Mouse (Mus musculus) gastrocnemius, adult 8-10 months (tissue): ENCODE measurements at regions not wholly inside any gene's neighbourhood (a gene's known extent, or its start where the extent isn't known, plus 50 kb on each side); places are given as distances from the start of the nearest gene placed in this dataset.
"Not testable (repeated sequence)": the region's sequence is repeated elsewhere in the genome, so short reads cannot be mapped to it uniquely, and the experiment has no call there.

Experiments used
- DNase-seq, 2 experiments: peaks; one replicate each; pipeline ENCODE4 v3.0.0; 2022; ENCODE audit warnings: low spot score in 2 of 2

DNA sequence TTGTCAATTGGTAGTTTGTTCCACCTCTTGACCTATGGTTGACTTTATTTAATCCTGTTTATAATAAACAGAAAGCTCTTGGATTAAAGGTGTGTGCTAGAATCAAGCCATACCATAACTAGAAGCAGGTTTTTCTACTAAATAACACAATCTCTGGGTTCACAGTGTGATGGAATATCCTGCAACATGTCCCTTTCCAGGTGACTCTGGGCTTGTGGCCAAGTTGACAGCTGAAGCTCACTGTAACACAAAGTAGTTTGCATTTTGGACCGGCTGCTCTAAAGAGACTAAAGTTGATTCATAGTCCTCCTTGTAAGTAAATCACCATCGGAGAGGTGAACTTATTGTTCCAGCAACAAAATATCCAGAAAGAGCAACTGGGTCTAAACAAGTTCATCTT, 149.3 kb upstream of the Kctd3 start:
- no peak for DNase-seq

GRCm38 (mm10) chr1:189154376-189154775, 146.7 kb upstream of the Kctd3 start:
- DNase-seq = no peak

DNA sequence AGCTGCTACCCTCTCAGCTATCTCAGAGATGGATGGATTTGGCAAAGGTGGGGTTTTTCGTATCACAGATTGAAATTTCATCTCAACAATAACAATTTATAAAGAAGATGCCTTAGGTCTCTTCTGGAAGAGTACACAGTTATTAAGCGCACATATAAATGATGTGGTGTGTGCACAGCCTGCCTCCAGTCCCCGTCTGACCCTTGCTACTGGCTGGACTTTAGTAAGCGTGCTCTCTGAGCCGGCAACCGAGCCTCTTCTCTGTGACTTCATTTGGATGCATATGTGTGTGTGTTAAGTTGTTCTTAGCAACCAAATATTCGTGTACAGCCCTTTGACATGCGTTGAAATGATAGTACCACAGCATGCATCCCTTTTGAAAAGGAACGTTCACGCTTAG, 145.5 kb upstream of the Kctd3 start:
- DNase-seq = no peak

GRCm38 (mm10) chr1:189142982-189143451, 135.4 kb upstream of the Kctd3 start:
- DNase-seq = no peak

- DNase-seq = no peak
These were observed 134.9 kb upstream of the Kctd3 start for GRCm38 (mm10) chr1:189142551-189142950.

DNA sequence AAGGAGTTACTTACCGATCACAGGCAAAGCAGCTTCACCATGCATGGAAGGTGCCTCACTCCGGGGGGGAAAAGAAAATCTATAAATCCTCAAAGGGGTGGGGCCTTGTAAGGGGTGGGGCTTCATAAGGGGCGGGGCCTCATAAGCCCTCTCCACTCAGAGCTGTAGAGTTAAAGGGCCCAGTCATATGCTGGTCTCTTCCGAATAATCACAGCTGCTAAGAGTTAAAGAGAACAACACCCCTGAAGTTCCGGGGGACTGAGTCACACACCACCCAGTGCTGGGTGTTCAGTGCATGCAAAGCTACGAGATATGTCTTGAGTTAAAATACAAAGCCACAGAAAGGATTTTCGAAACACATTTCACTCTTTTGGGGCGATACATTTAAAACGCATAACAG, 134.1 kb upstream of the Kctd3 start:
- no peak for DNase-seq

DNA sequence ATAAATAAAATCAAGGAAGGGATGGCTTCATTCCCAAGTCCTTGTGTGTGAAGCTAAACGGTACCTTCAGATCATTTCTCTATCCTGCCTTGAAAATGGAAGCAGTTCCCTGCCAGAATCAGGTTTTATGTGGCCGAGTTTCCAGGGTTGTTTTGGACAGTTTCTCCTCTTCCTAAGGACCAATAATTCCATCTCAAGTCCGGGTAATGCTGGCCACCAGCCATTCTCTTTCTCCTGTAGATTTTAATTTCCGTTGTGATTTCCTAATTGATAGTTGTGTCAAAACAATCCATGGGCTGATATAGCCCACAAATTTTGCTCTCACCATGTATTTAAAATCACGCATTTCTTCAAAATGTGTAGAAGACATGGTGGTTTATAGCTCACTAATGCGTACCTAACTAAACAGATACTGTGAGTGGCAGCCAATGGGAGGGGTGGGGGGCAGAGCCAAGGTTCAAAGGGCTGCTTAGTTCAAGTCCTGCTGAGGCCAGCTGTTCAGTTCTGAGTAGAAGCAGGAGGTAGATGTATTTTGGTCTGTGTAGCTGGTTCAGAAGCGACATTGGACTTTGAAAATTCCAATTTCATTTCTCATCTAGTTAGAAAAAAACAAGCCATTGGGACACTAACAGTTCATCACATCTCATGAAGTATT, 129.2 kb upstream of the Kctd3 start:
- DNase-seq = no peak

DNA sequence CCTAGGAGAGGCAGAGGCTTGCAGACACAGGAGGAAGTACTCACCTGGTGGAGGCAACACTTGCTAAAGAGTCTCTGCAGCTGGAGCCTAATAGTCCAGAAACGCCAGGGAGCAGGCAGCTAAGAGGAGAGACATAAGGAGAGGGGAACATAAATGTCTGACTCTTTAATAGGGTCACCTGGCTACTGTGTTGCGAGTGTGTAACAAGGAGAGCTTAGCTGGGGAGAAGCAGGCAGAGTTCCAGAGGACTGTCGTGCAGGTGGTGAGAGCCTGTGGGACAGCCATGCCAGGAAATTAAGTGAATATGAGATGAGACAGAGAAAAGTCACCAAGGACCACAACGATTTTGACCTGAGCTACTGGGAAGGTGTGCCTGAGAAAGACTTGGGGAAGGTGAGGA, 128.2 kb upstream of the Kctd3 start:
- DNase-seq = no peak

DNA sequence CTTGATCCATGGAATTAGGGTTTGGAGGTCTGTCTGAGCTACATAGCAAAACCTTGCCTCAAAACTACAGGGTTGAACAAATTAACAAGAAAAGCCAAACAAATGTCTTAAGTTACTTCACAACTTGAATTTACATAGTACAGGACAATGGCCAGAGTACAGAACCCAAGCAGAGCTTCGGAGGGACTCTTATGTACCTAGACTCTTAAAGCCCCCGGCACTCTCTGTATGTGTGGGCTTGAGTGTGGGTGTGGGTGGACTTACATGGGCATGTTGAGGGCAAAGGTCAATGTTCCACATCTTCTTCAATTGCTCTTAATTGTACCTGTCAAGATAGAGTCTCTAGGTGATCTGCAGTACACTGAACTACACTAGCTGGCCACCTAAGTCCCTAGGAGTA, 121.1 kb upstream of the Kctd3 start:
- no peak for DNase-seq

- DNase-seq = not testable (repeated sequence)
These were observed 120.6 kb upstream of the Kctd3 start for GRCm38 (mm10) chr1:189128246-189128645.

DNA sequence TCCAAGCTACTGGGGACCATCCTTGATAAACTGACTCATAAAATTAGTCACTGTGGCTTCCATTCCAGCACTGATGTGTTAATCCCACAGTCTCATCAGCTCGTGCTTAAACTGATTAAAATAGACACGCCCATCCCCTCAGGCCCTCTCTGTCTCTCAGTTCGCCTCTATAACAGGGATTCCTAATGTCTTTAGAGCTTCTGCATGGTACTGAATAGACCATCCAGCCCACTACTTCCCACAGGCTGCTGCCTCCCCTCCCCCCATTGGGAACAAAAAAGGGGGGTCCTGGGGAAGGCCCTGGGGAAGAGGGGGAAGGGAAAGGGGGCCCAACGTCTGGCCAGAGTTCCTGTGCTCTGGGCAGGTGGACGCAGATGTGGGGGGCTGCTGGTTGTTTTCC, 119.7 kb upstream of the Kctd3 start:
- DNase-seq = no peak

- DNase-seq = no peak
These were observed 112.5 kb upstream of the Kctd3 start for GRCm38 (mm10) chr1:189119941-189120735.

DNA sequence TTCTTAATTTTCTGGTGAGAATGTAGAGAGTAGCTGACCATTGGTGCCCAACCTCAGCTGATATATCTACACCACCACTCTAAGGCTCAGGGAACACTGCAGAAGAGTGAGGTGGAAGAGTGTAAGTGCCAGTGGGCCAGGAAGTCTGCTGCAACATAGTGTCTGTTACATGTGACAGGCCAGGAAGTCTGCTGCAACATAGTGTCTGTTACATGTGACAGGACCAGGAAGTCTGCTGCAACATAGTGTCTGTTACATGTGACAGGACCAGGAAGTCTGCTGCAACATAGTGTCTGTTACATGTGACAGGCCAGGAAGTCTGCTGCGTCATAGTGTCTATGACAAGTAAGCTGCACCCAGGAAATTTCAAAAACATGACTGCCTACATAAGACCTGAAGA, 111.4 kb upstream of the Kctd3 start:
- DNase-seq = not testable (repeated sequence)

DNA sequence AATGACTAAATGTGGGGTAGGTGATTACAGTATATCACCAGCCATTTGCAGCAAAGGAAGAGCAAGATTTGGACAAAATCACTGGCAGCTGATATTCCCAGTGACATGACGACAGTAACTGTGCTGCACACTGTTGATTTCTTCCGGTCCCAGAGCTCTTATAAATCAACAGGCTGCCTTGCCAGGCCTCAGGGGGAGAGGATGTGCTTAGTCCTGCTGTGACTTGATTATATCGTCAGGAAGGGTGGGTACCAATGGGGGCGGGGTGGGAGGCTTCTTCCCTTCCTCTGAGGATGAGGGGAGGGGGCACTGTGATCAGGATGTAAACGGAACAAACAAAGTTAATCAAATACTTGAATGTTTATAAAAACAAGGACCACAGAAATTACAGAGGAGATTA, 110.9 kb upstream of the Kctd3 start:
- DNase-seq = no peak

DNA sequence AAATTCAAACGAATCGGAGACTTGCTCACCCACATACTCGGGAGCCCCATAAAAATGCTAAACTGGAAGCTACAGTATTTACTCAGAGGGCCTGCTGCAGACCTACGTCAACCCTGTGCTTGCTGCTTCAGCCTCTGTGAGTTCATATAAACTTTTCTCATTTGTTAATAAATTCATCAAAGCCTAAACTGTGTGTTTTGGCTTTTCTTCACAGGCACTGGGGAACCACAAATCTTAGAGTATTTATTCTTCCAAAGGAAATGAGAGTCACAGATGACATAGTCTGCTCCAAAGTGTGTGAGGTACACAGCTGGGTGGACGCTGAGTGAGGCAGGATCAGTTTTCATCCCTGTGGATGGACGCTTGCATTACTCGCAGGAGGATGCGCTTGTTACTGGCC, 108.3 kb upstream of the Kctd3 start:
- DNase-seq = no peak

DNA sequence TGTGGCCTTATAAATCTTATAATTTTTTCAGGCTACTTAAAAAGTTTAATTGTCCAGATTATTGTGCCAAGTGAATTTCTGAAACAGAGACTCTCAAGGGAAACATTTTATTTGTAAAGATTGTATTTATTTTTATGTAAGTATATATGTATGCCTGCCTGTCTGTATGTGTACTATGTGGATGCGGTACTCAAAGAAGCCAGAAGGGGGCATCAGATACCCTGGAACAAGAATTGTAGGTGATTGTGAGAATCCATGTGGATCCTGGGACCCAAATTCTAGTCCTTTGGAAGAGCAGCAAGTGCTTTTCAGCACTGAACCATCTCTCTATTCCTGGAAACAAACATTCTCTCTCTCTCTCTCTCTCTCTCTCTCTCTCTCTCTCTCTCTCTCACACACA, 107.6 kb upstream of the Kctd3 start:
- no peak for DNase-seq

DNA sequence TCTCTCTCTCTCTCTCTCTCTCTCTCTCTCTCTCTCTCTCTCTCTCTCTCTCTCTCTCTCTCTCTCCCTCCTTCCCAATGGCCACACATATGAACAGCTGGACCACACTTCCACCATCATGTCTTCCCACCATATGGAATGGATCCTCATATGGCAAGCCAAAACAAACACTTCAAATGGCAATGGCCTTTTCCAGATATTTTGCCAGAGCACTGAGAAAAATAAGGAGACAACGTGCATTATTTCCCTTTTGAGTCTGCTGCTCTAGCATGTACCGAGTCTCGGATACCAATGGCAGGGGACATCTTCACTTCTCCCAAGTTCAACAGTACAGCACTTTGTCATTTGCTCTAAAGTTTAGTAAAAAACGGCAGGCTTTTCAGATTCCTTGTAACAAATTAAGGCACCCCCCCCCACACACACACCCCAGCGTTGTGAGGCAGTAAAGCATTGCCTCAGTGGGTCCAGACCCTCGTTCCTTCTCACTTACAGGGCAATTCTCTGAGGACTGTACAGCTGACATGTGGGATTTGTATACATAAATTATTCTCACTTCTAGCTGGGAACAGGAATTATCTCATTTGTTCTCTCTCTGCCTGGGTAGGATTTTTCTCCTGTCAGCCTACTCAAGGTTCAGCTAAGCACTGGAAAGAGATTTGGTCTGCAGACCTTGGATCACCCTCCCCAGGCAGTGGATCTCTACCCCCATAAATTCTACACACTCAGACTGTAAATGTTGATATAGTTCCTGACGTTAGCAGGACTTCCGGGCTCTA, 100.8 kb upstream of the Kctd3 start:
- DNase-seq = no peak

DNA sequence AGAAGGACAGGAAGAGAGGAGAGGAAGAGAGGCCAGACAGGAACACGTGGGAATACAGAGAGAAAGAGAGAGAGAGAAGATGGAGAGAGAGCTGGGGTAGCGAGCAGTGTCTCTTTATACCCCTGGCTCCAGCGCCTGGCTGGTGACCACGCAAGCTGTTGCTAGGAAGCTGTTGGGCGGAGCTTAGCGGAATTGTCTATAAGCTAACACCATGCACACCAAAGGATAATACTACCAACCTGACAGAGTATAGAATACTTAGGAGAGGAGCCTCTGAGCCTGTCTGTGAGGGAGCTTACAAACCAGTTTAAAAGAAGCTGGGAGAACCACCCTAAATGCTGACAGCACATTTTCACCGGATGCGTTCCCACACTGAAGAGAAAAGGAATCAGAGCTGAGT, 100.2 kb upstream of the Kctd3 start:
- DNase-seq = no peak

DNA sequence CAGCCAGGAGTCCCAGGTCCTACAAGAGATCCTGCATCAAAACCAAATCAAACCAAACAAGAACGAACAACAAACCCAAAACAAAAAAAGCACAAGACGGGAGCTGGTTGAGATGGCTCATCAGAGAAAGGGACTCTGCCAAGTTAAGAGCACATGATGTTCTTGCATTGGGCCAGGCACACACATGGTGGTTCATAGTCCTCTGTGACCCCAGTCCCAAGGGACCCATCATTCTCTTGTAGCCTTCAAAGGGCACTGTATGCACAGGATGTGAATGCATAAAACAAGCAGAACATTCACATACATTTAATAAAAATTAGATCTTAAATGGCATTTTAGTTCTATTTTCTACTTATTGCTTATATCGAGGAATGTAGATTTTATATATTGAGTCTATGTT, 99.5 kb upstream of the Kctd3 start:
- DNase-seq = no peak

DNA sequence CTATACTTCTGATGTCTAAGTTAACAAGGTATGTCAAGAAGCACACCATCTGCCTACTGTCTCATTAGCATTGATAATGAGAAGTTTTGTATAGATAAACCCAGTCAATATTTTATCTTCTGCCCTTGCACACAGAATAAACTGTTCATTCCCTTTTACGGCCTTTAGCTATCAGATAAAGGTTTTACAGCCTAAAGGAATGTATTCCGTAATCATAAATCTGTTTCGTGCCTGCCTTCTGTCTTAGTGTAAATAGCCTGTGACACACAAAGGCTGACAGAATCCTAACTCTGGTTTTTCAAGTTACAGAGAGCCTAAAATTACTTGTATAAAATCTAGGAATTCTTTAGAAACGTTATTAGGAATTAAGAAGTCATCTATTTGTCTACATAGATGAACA, 97.6 kb upstream of the Kctd3 start:
- DNase-seq = no peak

DNA sequence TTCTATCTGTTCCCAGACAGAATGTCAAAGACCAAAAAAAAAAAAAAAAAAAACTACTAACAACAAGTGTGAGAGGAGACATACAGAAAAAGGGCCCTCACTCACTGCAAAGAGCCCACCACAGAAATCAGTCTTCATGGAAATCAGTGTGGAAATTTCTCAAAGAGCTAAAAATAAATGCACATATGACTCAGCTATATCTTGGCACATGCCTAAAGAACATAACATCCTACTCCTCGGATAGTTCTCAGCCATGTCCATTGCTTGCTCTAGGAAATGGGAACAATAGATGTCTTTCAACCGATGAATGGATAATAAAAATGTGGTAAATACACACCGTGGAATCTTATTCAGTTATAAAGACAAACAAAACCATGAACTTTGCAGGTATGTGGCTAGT, 95.1 kb upstream of the Kctd3 start:
- DNase-seq = no peak

GRCm38 (mm10) chr1:189099121-189099520, 91.5 kb upstream of the Kctd3 start:
- no peak for DNase-seq
